Mouse (Mus musculus) MEL (cell line): ENCODE data around the gene Dscam.

Experiments
- BHLHE40 ChIP-seq: IDR thresholded peaks from 2 replicates; pipeline ENCODE4 v1.6.1; 2012; ENCODE audit warnings: low read depth, mild to moderate bottlenecking, inconsistent platforms, low read length, improper control_type of control experiment, borderline replicate concordance
- CTCF ChIP-seq, 3 experiments: IDR thresholded peaks in 2 of 3; conservative IDR thresholded peaks in 1 of 3; 2 replicates each; pipeline ENCODE4 v1.5.1; 2011 to 2012; ENCODE audit warnings: low read length in 3 of 3, low read depth in 2 of 3, mild to moderate bottlenecking in 2 of 3, improper control_type of control experiment in 1 of 3, inconsistent platforms in 1 of 3, mixed read lengths in 1 of 3, moderate library complexity in 1 of 3; ENCODE audit not compliant: control insufficient read depth in 1 of 3, insufficient read depth in 1 of 3, poor library complexity in 1 of 3, severe bottlenecking in 1 of 3
- E2F4 ChIP-seq: IDR thresholded peaks from 2 replicates; pipeline ENCODE4 v1.6.1; 2011; ENCODE audit warnings: low read depth, low read length, improper control_type of control experiment, borderline replicate concordance
- EP300 ChIP-seq, 2 experiments: IDR thresholded peaks; 2 replicates each; pipeline ENCODE4 v1.6.1; 2011; ENCODE audit warnings: improper control_type of control experiment in 2 of 2, low read length in 2 of 2, low read depth in 1 of 2, mild to moderate bottlenecking in 1 of 2
- ETS1 ChIP-seq: IDR thresholded peaks from 2 replicates; pipeline ENCODE4 v1.6.1; 2012; ENCODE audit warnings: low read depth, mild to moderate bottlenecking, inconsistent platforms, low read length, improper control_type of control experiment, moderate library complexity
- MAZ ChIP-seq: IDR thresholded peaks from 2 replicates; pipeline ENCODE4 v1.6.1; 2012; ENCODE audit warnings: low read depth, mild to moderate bottlenecking, inconsistent platforms, low read length, improper control_type of control experiment
- MYC ChIP-seq: IDR thresholded peaks from 2 replicates; pipeline ENCODE4 v1.6.1; 2011; ENCODE audit warnings: low read depth, mild to moderate bottlenecking, low read length, improper control_type of control experiment, moderate library complexity
- POLR2A ChIP-seq, 2 experiments: IDR thresholded peaks; 2 replicates each; pipeline ENCODE4 v1.6.1; 2011 to 2012; ENCODE audit warnings: low read length in 2 of 2, mild to moderate bottlenecking in 2 of 2, control low read depth in 1 of 2, improper control_type of control experiment in 1 of 2, low read depth in 1 of 2, moderate library complexity in 1 of 2; ENCODE audit not compliant: control insufficient read depth in 1 of 2, insufficient read depth in 1 of 2, poor library complexity in 1 of 2
- POLR2AphosphoS2 ChIP-seq: IDR thresholded peaks from 2 replicates; pipeline ENCODE4 v1.6.1; 2011; ENCODE audit warnings: low read length, improper control_type of control experiment
- SMC3 ChIP-seq: IDR thresholded peaks from 2 replicates; pipeline ENCODE4 v1.6.1; 2011; ENCODE audit warnings: low read depth, low read length, improper control_type of control experiment
- TCF12 ChIP-seq: IDR thresholded peaks from 2 replicates; pipeline ENCODE4 v1.6.1; 2014; ENCODE audit warnings: low read depth, mild to moderate bottlenecking, inconsistent platforms, low read length, improper control_type of control experiment, moderate library complexity

- TF ChIP-seq BHLHE40 (no peak), CTCF (IDR thresholded peaks at IDR 0.05 in 2 of 3, conservative IDR thresholded peaks at IDR 0.05 in 1 of 3; ENCODE audit: control insufficient read depth in 1 of 3, insufficient read depth in 1 of 3, low read depth in 2 of 3, low read length in 3 of 3, poor library complexity in 1 of 3, severe bottlenecking in 1 of 3) (no peak), ETS1 (no peak), EP300 (IDR thresholded peaks at IDR 0.05; ENCODE audit: low read depth in 1 of 2, low read length in 2 of 2) (no peak), TCF12 (no peak), POLR2AphosphoS2 (no peak), POLR2A (IDR thresholded peaks at IDR 0.05; ENCODE audit: control insufficient read depth in 1 of 2, insufficient read depth in 1 of 2, low read depth in 1 of 2, low read length in 2 of 2, poor library complexity in 1 of 2) (no peak), E2F4 (no peak), MAZ (no peak), MYC (no peak), SMC3 (no peak)
These were observed 324.0 kb downstream of the Dscam start for GRCm38 (mm10) chr16:96846585-96846984.
